8 mouse cellular contexts compared by ENCODE assay signal in genomic region chr11:54438991-54439690, GRCm38 (mm10). TPM values are rescaled to one million over a fixed set of nuclear protein-coding genes. Genes with fewer than 3 reads are reported as not detected.
DNase-seq lines count a peak whose midpoint lies in the region; ATAC-seq and TF ChIP-seq lines count a peak whose summit lies in the region.

No protein-coding gene starts in this region.

- peak overlapping the region; percentile 85 for H3K4me2 ChIP-seq in heart, embryonic 14.5 days (ENCODE audit: low read length)
- peak overlapping the region; percentile 69 for H3K4me2 ChIP-seq in heart, embryonic 16.5 days (ENCODE audit: low read depth, low read length)
- peak overlapping the region; percentile 57 for H3K4me2 ChIP-seq in midbrain, embryonic 11.5 days

- no peaks in the 10 kb centered on the region for H3K9me3 ChIP-seq in heart, embryonic 14.5 days (ENCODE audit: control insufficient read depth, low read length)
- H3K9me3 ChIP-seq in MEL (replicated peaks; ENCODE audit: insufficient read depth, low read length): no peaks in the 10 kb centered on the region
- no peaks in the 10 kb centered on the region for H3K9me3 ChIP-seq in heart, embryonic 16.5 days (replicated peaks; ENCODE audit: control insufficient read depth, low read length)
- H3K9me3 ChIP-seq in midbrain, embryonic 11.5 days (ENCODE audit: control insufficient read depth, low read length): no peaks in the 10 kb centered on the region

- 12% methylated on average over 11 of the region's 11 CpGs for WGBS in heart, embryonic 14.5 days
- 7% methylated on average over 11 of the region's 11 CpGs for WGBS in heart, embryonic 16.5 days
- 60% methylated on average over 11 of the region's 11 CpGs for WGBS in midbrain, embryonic 11.5 days

- peak overlapping the region; percentile 90 for H3K9ac ChIP-seq in heart, embryonic 14.5 days (ENCODE audit: low read length)
- H3K9ac ChIP-seq in MEL (ENCODE audit: control insufficient read depth, low read depth, low read length, poor library complexity, severe bottlenecking): peak overlapping the region; percentile 99
- H3K9ac ChIP-seq in heart, embryonic 16.5 days (ENCODE audit: low read length): peak overlapping the region; percentile 98
- H3K9ac ChIP-seq in midbrain, embryonic 11.5 days (ENCODE audit: low read length): peak overlapping the region; percentile 75; the same call in 1 of the 2 replicates

- H3K4me1 ChIP-seq in heart, embryonic 14.5 days (ENCODE audit: control insufficient read depth in 2 of 2, insufficient read depth in 2 of 2, low read length in 2 of 2): peaks cover 2 to 23% of the 10 kb centered on the region in 2 experiments
- peaks cover 16 to 27% of the 10 kb centered on the region in 2 experiments for H3K4me1 ChIP-seq in MEL (ENCODE audit: control insufficient read depth in 1 of 2, insufficient read depth in 2 of 2, low read length in 2 of 2)
- H3K4me1 ChIP-seq in heart, embryonic 16.5 days (ENCODE audit: control insufficient read depth, insufficient read depth, low read length): peaks cover 15% of the 10 kb centered on the region
- H3K4me1 ChIP-seq in midbrain, embryonic 11.5 days (ENCODE audit: control insufficient read depth, insufficient read depth, low read length): peaks cover 7% of the 10 kb centered on the region

- H3K27me3 ChIP-seq in heart, embryonic 14.5 days (ENCODE audit: control insufficient read depth, insufficient read depth, low read length): no peaks in the 10 kb centered on the region
- no peaks in the 10 kb centered on the region for H3K27me3 ChIP-seq in MEL (ENCODE audit: control insufficient read depth in 1 of 2, insufficient read depth in 2 of 2, low read length in 2 of 2)
- no peaks in the 10 kb centered on the region for H3K27me3 ChIP-seq in heart, embryonic 16.5 days (ENCODE audit: control insufficient read depth, insufficient read depth, low read length)
- H3K27me3 ChIP-seq in midbrain, embryonic 11.5 days (ENCODE audit: control insufficient read depth, insufficient read depth, low read length): no peaks in the 10 kb centered on the region

- TF ChIP-seq RAD21 in MEL (IDR thresholded peaks at IDR 0.05; ENCODE audit: low read depth, low read length): no peak

- peak overlapping the region; percentile 89 to 96; a peak in 3 of 4 replicates for H3K4me3 ChIP-seq in heart, embryonic 14.5 days (ENCODE audit: control insufficient read depth in 1 of 2, insufficient read depth in 1 of 2, low read depth in 1 of 2, low read length in 2 of 2)
- H3K4me3 ChIP-seq in MEL (ENCODE audit: control insufficient read depth in 1 of 2, insufficient read depth in 1 of 2, low read depth in 2 of 2, low read length in 2 of 2): peak overlapping the region; percentile 100
- peak overlapping the region; percentile 97 for H3K4me3 ChIP-seq in heart, embryonic 16.5 days (ENCODE audit: low read length)
- peak overlapping the region; percentile 77 for H3K4me3 ChIP-seq in midbrain, embryonic 11.5 days (ENCODE audit: low read depth, low read length)

- H3K79me2 ChIP-seq in MEL (ENCODE audit: control insufficient read depth, insufficient read depth, low read length, poor library complexity): peaks cover 54% of the 10 kb centered on the region

- no peak for ATAC-seq in heart, embryonic 14.5 days (ENCODE audit: insufficient number of reproducible peaks, insufficient read depth, low FRiP score, low read depth)
- no peak for ATAC-seq in heart, embryonic 16.5 days (replicated peaks; ENCODE audit: extremely low read depth, insufficient read depth, low FRiP score)
- no peak for ATAC-seq in midbrain, embryonic 11.5 days (ENCODE audit: low FRiP score)

- H3K36me3 ChIP-seq in heart, embryonic 14.5 days (ENCODE audit: control insufficient read depth, insufficient read depth, low read length): no peaks in the 10 kb centered on the region
- peaks cover 0 to 43% of the 10 kb centered on the region in 2 experiments for H3K36me3 ChIP-seq in MEL (ENCODE audit: control insufficient read depth in 1 of 2, insufficient read depth in 2 of 2, low read length in 2 of 2)
- no peaks in the 10 kb centered on the region for H3K36me3 ChIP-seq in heart, embryonic 16.5 days (ENCODE audit: control insufficient read depth, insufficient read depth)
- H3K36me3 ChIP-seq in midbrain, embryonic 11.5 days (ENCODE audit: control insufficient read depth, insufficient read depth, low read length): no peaks in the 10 kb centered on the region

- peak; percentile 1 to 21; a peak in 1 of 4 replicates for TF ChIP-seq EP300 in MEL (IDR thresholded peaks at IDR 0.05; ENCODE audit: low read depth in 1 of 2, low read length in 2 of 2)

- TF ChIP-seq CTCF in MEL (IDR thresholded peaks at IDR 0.05 in 2 of 3, conservative IDR thresholded peaks at IDR 0.05 in 1 of 3; ENCODE audit: control insufficient read depth in 1 of 3, insufficient read depth in 1 of 3, low read depth in 2 of 3, low read length in 3 of 3, poor library complexity in 1 of 3, severe bottlenecking in 1 of 3): no peak

- peak overlapping the region in 1 of 2 experiments; percentile 91; a peak in 3 of 4 replicates for H3K27ac ChIP-seq in heart, embryonic 14.5 days (replicated peaks in 1 of 2; ENCODE audit: control insufficient read depth in 1 of 2, insufficient read depth in 1 of 2, low read depth in 2 of 2, low read length in 2 of 2)
- H3K27ac ChIP-seq in MEL (ENCODE audit: control insufficient read depth, low read depth, low read length): peak overlapping the region; percentile 94
- peak overlapping the region; percentile 92 for H3K27ac ChIP-seq in heart, embryonic 16.5 days (ENCODE audit: low read length)
- no peak overlapping the region for H3K27ac ChIP-seq in midbrain, embryonic 11.5 days (ENCODE audit: low read depth, low read length)

- DNase-seq in heart, adult 18-20 months: no peak
- DNase-seq in MEL (ENCODE audit: low read depth, low spot score): peak; percentile 79
- DNase-seq in midbrain, embryonic 11.5 days (ENCODE audit: low spot score, missing footprints): no peak
- DNase-seq in cerebellum, postnatal 14 days: no peak
- DNase-seq in cerebellum, adult 9-11 months: no peak
- no peak for DNase-seq in cerebellum, postnatal 4 days (ENCODE audit: low spot score in 2 of 2)

- TF ChIP-seq POLR2A in MEL (IDR thresholded peaks at IDR 0.05; ENCODE audit: control insufficient read depth in 1 of 2, insufficient read depth in 1 of 2, low read depth in 1 of 2, low read length in 2 of 2, poor library complexity in 1 of 2): no peak

TF ChIP-seq in MEL, 35 proteins besides CTCF, POLR2A, EP300 and RAD21 (continues in another document):
- TF ChIP-seq KAT2A (conservative IDR thresholded peaks at IDR 0.05; ENCODE audit: low read depth, low read length) (no peak), TCF12 (IDR thresholded peaks at IDR 0.05; ENCODE audit: low read depth, low read length) (no peak; the same call in 1 of the 2 replicates), CHD2 (IDR thresholded peaks at IDR 0.05; ENCODE audit: low read length) (no peak), MXI1 (IDR thresholded peaks at IDR 0.05; ENCODE audit: low read depth, low read length) (peak; percentile 9; the same call in 1 of the 2 replicates), NELFE (IDR thresholded peaks at IDR 0.05; ENCODE audit: low read depth, low read length) (no peak), ELF1 (IDR thresholded peaks at IDR 0.05; ENCODE audit: low read depth, low read length) (no peak), MAX (IDR thresholded peaks at IDR 0.05; ENCODE audit: low read length) (peak; percentile 71; the same call in 1 of the 2 replicates), MYC (IDR thresholded peaks at IDR 0.05; ENCODE audit: low read depth, low read length) (peak; percentile 23; the same call in 1 of the 2 replicates), HCFC1 (IDR thresholded peaks at IDR 0.05; ENCODE audit: low read depth, low read length) (peak; percentile 56), BHLHE40 (IDR thresholded peaks at IDR 0.05; ENCODE audit: borderline replicate concordance, low read depth, low read length) (peak; percentile 23; the same call in 1 of the 2 replicates), POLR2AphosphoS2 (IDR thresholded peaks at IDR 0.05; ENCODE audit: low read length) (no peak), MEF2A (IDR thresholded peaks at IDR 0.05; ENCODE audit: extremely low read depth, insufficient replicate concordance, low read depth, low read length, poor library complexity, severe bottlenecking) (no peak), GATA1 (IDR thresholded peaks at IDR 0.05; ENCODE audit: low read depth, low read length) (peak; percentile 73), CHD1 (IDR thresholded peaks at IDR 0.05; ENCODE audit: low read depth, low read length) (peak; percentile 73), USF1 (IDR thresholded peaks at IDR 0.05; ENCODE audit: low read depth, low read length) (peak; percentile 60; the same call in 1 of the 2 replicates), NRF1 (IDR thresholded peaks at IDR 0.05; ENCODE audit: insufficient read depth, low read depth, low read length, poor library complexity, severe bottlenecking) (no peak), JUND (IDR thresholded peaks at IDR 0.05; ENCODE audit: low read depth, low read length) (no peak), UBTF (IDR thresholded peaks at IDR 0.05; ENCODE audit: borderline replicate concordance, insufficient read depth, low read depth, low read length) (no peak), ZKSCAN1 (IDR thresholded peaks at IDR 0.05; ENCODE audit: low read depth, low read length) (0 out of 2 replicates have a peak, but pooled peaks have one; percentile 10), GABPA (IDR thresholded peaks at IDR 0.05; ENCODE audit: low read depth, low read length) (no peak), MAZ (IDR thresholded peaks at IDR 0.05; ENCODE audit: low read depth, low read length) (no peak), SMC3 (IDR thresholded peaks at IDR 0.05; ENCODE audit: low read depth, low read length) (no peak), TAL1 (IDR thresholded peaks at IDR 0.05; ENCODE audit: low read length) (no peak), ZNF384 (IDR thresholded peaks at IDR 0.05; ENCODE audit: low read depth, low read length) (no peak), ZMIZ1 (IDR thresholded peaks at IDR 0.05; ENCODE audit: low read depth, low read length) (peak; percentile 21; the same call in 1 of the 2 replicates), ETS1 (IDR thresholded peaks at IDR 0.05; ENCODE audit: low read depth, low read length) (peak; percentile 81), E2F4 (IDR thresholded peaks at IDR 0.05; ENCODE audit: borderline replicate concordance, low read depth, low read length) (no peak)

RNA-seq across cellular contexts. Expression of gene Fnip1, which starts 1.1 kb away (rescaled TPM):
- polyA plus RNA-seq in heart, embryonic 14.5 days (2014; fragmentation: Nextera tagmentation; extraction: Ambion mirVana): 9.9 and 11.0 TPM in 2 replicates
- total RNA-seq in heart, adult 18-20 months (2021): 10 to 100 TPM; 34.7 to 36.4 TPM
- 13.6 and 16.4 TPM in 2 replicates for total RNA-seq in MEL (2012; rRNA removed)
- 10 to 100 TPM in 1 of 2 experiments, not detected in 1; 11.9 TPM for polyA plus RNA-seq in MEL (2012; ENCODE audit: insufficient read depth in 1 of 2, insufficient read length in 2 of 2, low read depth in 1 of 2, low replicate concordance in 2 of 2, missing spikeins in 1 of 2)
- polyA plus RNA-seq in heart, embryonic 16.5 days (2015; fragmentation: Nextera tagmentation; extraction: Ambion mirVana): 8.7 and 9.3 TPM in 2 replicates
- 13.0 and 15.3 TPM in 2 replicates for polyA plus RNA-seq in midbrain, embryonic 11.5 days (2014; fragmentation: Nextera tagmentation; extraction: Ambion mirVana)
